Mouse (Mus musculus) fat pad, adult 2 months (tissue): ENCODE measurements around the gene Gm6880.
"Not testable (repeated sequence)": the region's sequence is repeated elsewhere in the genome, so short reads cannot be mapped to it uniquely, and the experiment has no call there.

Experiments
- DNase-seq: peaks from one replicate; pipeline ENCODE4 v3.0.0-alpha.2; 2011; ENCODE audit warnings: low read depth, low spot score; ENCODE audit errors: extremely low read depth

The Gm6880 gene

GRCm38 (mm10) chrX:74481349-74481885, at the start of gene Gm6880:
Gene Gm6880, minus strand, starts transcription at chrX:74481399.
- not testable (repeated sequence) for DNase-seq

GRCm38 (mm10) chrX:74517461-74517860, 36.3 kb upstream of the Gm6880 start:
- DNase-seq, result not testable (repeated sequence)

GRCm38 (mm10) chrX:74497131-74497530, 15.9 kb upstream of the Gm6880 start:
- DNase-seq, result no peak

GRCm38 (mm10) chrX:74452773-74453172, 28.4 kb downstream of the Gm6880 start:
- no peak for DNase-seq

- DNase-seq, result no peak
These were observed 29.9 kb downstream of the Gm6880 start for GRCm38 (mm10) chrX:74451157-74451912.
